ENCODE assay signal across 20 mouse cellular contexts in genomic region chr15:59804394-59804793, GRCm38 (mm10).
"Had no signal": no experiment of that assay in that cellular context is flagged by ENCODE, and none has a peak within 500 bp of the region (broad histone marks: within the 10 kb centered on the region; RNA-seq: fewer than 3 reads in every experiment).

No protein-coding gene starts in this region.

- ATAC-seq: midbrain, embryonic 13.5 days; midbrain, embryonic 15.5 days had no signal

- H3K9me3 ChIP-seq: midbrain, embryonic 13.5 days; midbrain, embryonic 15.5 days; neural tube, embryonic 15.5 days had no signal

- H3K4me2 ChIP-seq: lung, embryonic 14.5 days; midbrain, embryonic 11.5 days; midbrain, embryonic 13.5 days; midbrain, embryonic 15.5 days; neural tube, embryonic 13.5 days; neural tube, embryonic 15.5 days had no signal

- H3K27me3 ChIP-seq: midbrain, embryonic 13.5 days; midbrain, embryonic 15.5 days; neural tube, embryonic 13.5 days; neural tube, embryonic 15.5 days had no signal

- DNase-seq: lung, embryonic 14.5 days; lung, postnatal 14 days; lung, postnatal 36 days; retina, postnatal 1 day; right cerebral cortex, adult 18-20 months; right cerebral cortex, postnatal 25 days; right cerebral cortex, postnatal 4 days; spleen, adult 18-20 months; thymus, adult 18-20 months; thymus, postnatal 14 days; thymus, postnatal 36 days had no signal

- H3K4me1 ChIP-seq: midbrain, embryonic 13.5 days; midbrain, embryonic 15.5 days; neural tube, embryonic 13.5 days; neural tube, embryonic 15.5 days had no signal

- H3K9ac ChIP-seq: liver, embryonic 14.5 days; lung, embryonic 14.5 days; midbrain, embryonic 13.5 days; midbrain, embryonic 15.5 days; neural tube, embryonic 13.5 days; neural tube, embryonic 15.5 days had no signal

- H3K27ac ChIP-seq: liver, embryonic 14.5 days; macrophage; midbrain, embryonic 13.5 days; midbrain, embryonic 15.5 days; neural tube, embryonic 13.5 days; neural tube, embryonic 15.5 days had no signal

- H3K36me3 ChIP-seq: midbrain, embryonic 13.5 days; midbrain, embryonic 15.5 days; neural tube, embryonic 13.5 days; neural tube, embryonic 15.5 days had no signal

- H3K4me3 ChIP-seq: megakaryocyte, embryonic 14.5 days; midbrain, embryonic 13.5 days; midbrain, embryonic 15.5 days; myocyte; neural tube, embryonic 13.5 days; neural tube, embryonic 15.5 days had no signal
